Mouse (Mus musculus) embryonic facial prominence, embryonic 12.5 days (tissue): Measurements from ENCODE around the gene Bud31. TPM values are rescaled to one million over a fixed set of nuclear protein-coding genes. Genes with fewer than 3 reads are reported as not detected.

Experiments
- ATAC-seq: fragments of 200-750 bp; cut with Nextera tagmentation; 2 replicates; pipeline ENCODE4 v1.8.0; 2017; ENCODE audit not compliant: insufficient number of reproducible peaks, insufficient read depth, low FRiP score, low TSS enrichment
- H3K27ac ChIP-seq: fragments of 300-500 bp; sonication (generic); 2 replicates; pipeline ENCODE4 v1.5.1; 2016; ENCODE audit warnings: mild to moderate bottlenecking
- H3K27me3 ChIP-seq: fragments of 300-500 bp; sonication (generic); 2 replicates; pipeline ENCODE4 v1.6.1; 2016; ENCODE audit warnings: mild to moderate bottlenecking, moderate library complexity
- H3K36me3 ChIP-seq: fragments of 300-500 bp; sonication (generic); 2 replicates; pipeline ENCODE4 v1.6.1; 2016; ENCODE audit warnings: mild to moderate bottlenecking
- H3K4me1 ChIP-seq: fragments of 300-500 bp; sonication (generic); 2 replicates; pipeline ENCODE4 v1.6.1; 2016
- H3K4me2 ChIP-seq: fragments of 300-500 bp; sonication (generic); replicated peaks from 2 replicates; pipeline ENCODE4 v1.6.1; 2016; ENCODE audit warnings: mild to moderate bottlenecking, moderate library complexity
- H3K4me3 ChIP-seq: fragments of 300-500 bp; sonication (generic); 2 replicates; pipeline ENCODE4 v1.5.1; 2016; ENCODE audit warnings: mild to moderate bottlenecking
- H3K9ac ChIP-seq: fragments of 300-500 bp; sonication (generic); 2 replicates; pipeline ENCODE4 v1.6.1; 2016; ENCODE audit warnings: mild to moderate bottlenecking, moderate library complexity
- H3K9me3 ChIP-seq: fragments of 300-500 bp; sonication (generic); 2 replicates; pipeline ENCODE4 v1.6.1; 2016; ENCODE audit warnings: mild to moderate bottlenecking, moderate library complexity
- WGBS: fragments of 180-500 bp; shearing (Covaris S2); methylation state at CpG from one replicate; pipeline ENCODE4 v1.1.7; 2016; 5-methylcytosine and 5-hydroxymethylcytosine counted together
- polyA plus RNA-seq: library from polyadenylated mRNA; unstranded; fragments of >200 nt; fragmentation: Nextera tagmentation; extraction: Ambion mirVana; gene quantifications from 2 replicates; pipeline ENCODE4 v1.2.1, GENCODE M21; 2016

Bud31 gene
- polyA plus RNA-seq, 1 experiment from 2014 or later = 218 TPM

- Histone ChIP-seq H3K4me3 (peak within 1 kb of the TSS; percentile 55), H3K9ac (peak within 1 kb of the TSS; percentile 62), H3K4me2 (peak within 1 kb of the TSS; percentile 81), H3K4me1 (0 out of 2 replicates have a peak, but pooled peaks cover 11% of the 10 kb centered on the region), H3K27me3 (peaks cover 6% of the 10 kb centered on the region; the same call in 1 of the 2 replicates), H3K9me3 (no peaks in the 10 kb centered on the region), H3K36me3 (peaks cover 20% of the 10 kb centered on the region), H3K27ac (no peak within 1 kb of the TSS)
- under 1% methylated on average over 45 of the region's 53 CpGs for WGBS
- 0 out of 2 replicates have a peak, but pooled peaks have one; percentile 55 for ATAC-seq
Observed at GRCm38 (mm10) chr5:145114071-145114605, 26.0 kb upstream of the Bud31 start, which contains the start of gene Arpc1b. Arpc1b (plus strand) TSS chr5:145114215.

GRCm38 (mm10) chr5:145114606-145115473 is 25.3 kb upstream of the Bud31 start:
- Histone ChIP-seq H3K4me2 (peak overlapping the region; percentile 81), H3K4me3 (peak overlapping the region; percentile 55), H3K36me3 (peaks cover 13% of the 10 kb centered on the region), H3K9ac (peak overlapping the region; percentile 62), H3K27me3 (peaks cover 6% of the 10 kb centered on the region; the same call in 1 of the 2 replicates), H3K27ac (no peak overlapping the region), H3K9me3 (no peaks in the 10 kb centered on the region), H3K4me1 (0 out of 2 replicates have a peak, but pooled peaks cover 11% of the 10 kb centered on the region)
- WGBS = 22% methylated on average over 33 of the region's 40 CpGs
- no peak for ATAC-seq

- H3K4me2 ChIP-seq = no peak overlapping the region
- ATAC-seq = no peak
- WGBS = 94% methylated on average over 5 of the region's 5 CpGs
Observed at GRCm38 (mm10) chr5:145115736-145116135, 24.4 kb upstream of the Bud31 start.

GRCm38 (mm10) chr5:145116316-145116715 is 23.8 kb upstream of the Bud31 start:
- H3K4me3 ChIP-seq = no peak overlapping the region
- no peaks in the 10 kb centered on the region for H3K9me3 ChIP-seq
- H3K4me2 ChIP-seq = no peak overlapping the region
- 45% methylated on average over 4 of the region's 4 CpGs for WGBS
- H3K4me1 ChIP-seq = peaks cover 19% of the 10 kb centered on the region; the same call in 1 of the 2 replicates
- H3K27ac ChIP-seq = no peak overlapping the region
- H3K27me3 ChIP-seq = peaks cover 6% of the 10 kb centered on the region; the same call in 1 of the 2 replicates
- no peak for ATAC-seq
- H3K36me3 ChIP-seq = no peaks in the 10 kb centered on the region
- no peak overlapping the region for H3K9ac ChIP-seq

More at GRCm38 (mm10) chr5:145115736-145116135, 24.4 kb upstream of the Bud31 start:
- H3K9ac ChIP-seq = no peak overlapping the region
- no peak overlapping the region for H3K27ac ChIP-seq
- H3K4me3 ChIP-seq = no peak overlapping the region
- peaks cover 4% of the 10 kb centered on the region for H3K36me3 ChIP-seq
- no peaks in the 10 kb centered on the region for H3K9me3 ChIP-seq
- H3K4me1 ChIP-seq = peaks cover 16% of the 10 kb centered on the region; the same call in 1 of the 2 replicates
- H3K27me3 ChIP-seq = peaks cover 6% of the 10 kb centered on the region; the same call in 1 of the 2 replicates

GRCm38 (mm10) chr5:145116916-145117315 is 23.2 kb upstream of the Bud31 start:
- no peak for ATAC-seq
- 46% methylated on average over 10 of the region's 10 CpGs for WGBS
- no peak overlapping the region for H3K4me2 ChIP-seq
- H3K27ac ChIP-seq = no peak overlapping the region
- H3K4me3 ChIP-seq = no peak overlapping the region
- no peaks in the 10 kb centered on the region for H3K36me3 ChIP-seq
- H3K4me1 ChIP-seq = peaks cover 19% of the 10 kb centered on the region; the same call in 1 of the 2 replicates
- H3K9me3 ChIP-seq = no peaks in the 10 kb centered on the region
- H3K9ac ChIP-seq = no peak overlapping the region
- peaks cover 6% of the 10 kb centered on the region; the same call in 1 of the 2 replicates for H3K27me3 ChIP-seq

GRCm38 (mm10) chr5:145118005-145118404 is 22.2 kb upstream of the Bud31 start:
- H3K36me3 ChIP-seq = peaks cover under 1% of the 10 kb centered on the region; the same call in 1 of the 2 replicates
- H3K4me2 ChIP-seq = no peak overlapping the region
- no peak for ATAC-seq
- 50% methylated on average over 6 of the region's 6 CpGs for WGBS
- no peak overlapping the region for H3K27ac ChIP-seq
- H3K4me3 ChIP-seq = no peak overlapping the region
- no peaks in the 10 kb centered on the region for H3K9me3 ChIP-seq
- H3K27me3 ChIP-seq = peaks cover 6% of the 10 kb centered on the region; the same call in 1 of the 2 replicates
- H3K4me1 ChIP-seq = peaks cover 19% of the 10 kb centered on the region; the same call in 1 of the 2 replicates
- H3K9ac ChIP-seq = no peak overlapping the region

- peaks cover 19% of the 10 kb centered on the region; the same call in 1 of the 2 replicates for H3K4me1 ChIP-seq
- H3K4me3 ChIP-seq = no peak overlapping the region
- peaks cover 6% of the 10 kb centered on the region; the same call in 1 of the 2 replicates for H3K27me3 ChIP-seq
- H3K27ac ChIP-seq = no peak overlapping the region
- H3K9ac ChIP-seq = no peak overlapping the region
- H3K4me2 ChIP-seq = no peak overlapping the region
- no peaks in the 10 kb centered on the region for H3K9me3 ChIP-seq
- no peak for ATAC-seq
- peaks cover 5% of the 10 kb centered on the region for H3K36me3 ChIP-seq
- WGBS = 87% methylated on average over 5 of the region's 5 CpGs
Observed at GRCm38 (mm10) chr5:145118461-145118860, 21.7 kb upstream of the Bud31 start.

GRCm38 (mm10) chr5:145119385-145119784 is 20.8 kb upstream of the Bud31 start:
- ATAC-seq = no peak
- 88% methylated on average over 2 of the region's 2 CpGs for WGBS
- H3K4me1 ChIP-seq = peaks cover 13% of the 10 kb centered on the region; the same call in 1 of the 2 replicates
- peaks cover 6% of the 10 kb centered on the region; the same call in 1 of the 2 replicates for H3K27me3 ChIP-seq
- no peak overlapping the region for H3K4me3 ChIP-seq
- peaks cover 15% of the 10 kb centered on the region for H3K36me3 ChIP-seq
- no peak overlapping the region for H3K9ac ChIP-seq
- H3K4me2 ChIP-seq = no peak overlapping the region
- H3K9me3 ChIP-seq = no peaks in the 10 kb centered on the region
- no peak overlapping the region for H3K27ac ChIP-seq

- Histone ChIP-seq H3K9ac (no peak overlapping the region), H3K36me3 (peaks cover 25% of the 10 kb centered on the region), H3K4me2 (no peak overlapping the region), H3K27me3 (no peaks in the 10 kb centered on the region), H3K4me1 (peaks cover 7% of the 10 kb centered on the region; the same call in 1 of the 2 replicates), H3K27ac (no peak overlapping the region), H3K9me3 (no peaks in the 10 kb centered on the region), H3K4me3 (no peak overlapping the region)
- ATAC-seq = no peak
- WGBS = 48% methylated on average over 7 of the region's 7 CpGs
Observed at GRCm38 (mm10) chr5:145120921-145121320, 19.2 kb upstream of the Bud31 start.

GRCm38 (mm10) chr5:145123396-145123795 is 16.8 kb upstream of the Bud31 start:
- Histone ChIP-seq H3K36me3 (peaks cover 47% of the 10 kb centered on the region), H3K27me3 (no peaks in the 10 kb centered on the region), H3K4me1 (peaks cover 7% of the 10 kb centered on the region; the same call in 1 of the 2 replicates), H3K4me3 (no peak overlapping the region), H3K9me3 (no peaks in the 10 kb centered on the region), H3K9ac (no peak overlapping the region), H3K4me2 (no peak overlapping the region), H3K27ac (no peak overlapping the region)
- WGBS = 94% methylated on average over 19 of the region's 19 CpGs
- ATAC-seq = no peak

- H3K36me3 ChIP-seq = peaks cover 76% of the 10 kb centered on the region
- no peaks in the 10 kb centered on the region for H3K9me3 ChIP-seq
- no peaks in the 10 kb centered on the region for H3K27me3 ChIP-seq
- H3K4me1 ChIP-seq = no peaks in the 10 kb centered on the region
- no peak for ATAC-seq
- WGBS = 96% methylated on average over 9 of the region's 9 CpGs
- H3K4me3 ChIP-seq = no peak overlapping the region
- H3K9ac ChIP-seq = no peak overlapping the region
- no peak overlapping the region for H3K27ac ChIP-seq
- no peak overlapping the region for H3K4me2 ChIP-seq
Observed at GRCm38 (mm10) chr5:145126580-145126979, 13.6 kb upstream of the Bud31 start.
